Mouse (Mus musculus): Measurements from ENCODE around the gene Hpf1. TPM values are rescaled to one million over a fixed set of nuclear protein-coding genes. Genes with fewer than 3 reads are reported as not detected.
A peak's percentile ranks its signal among the peaks of the same experiment; 100 is the strongest.

Hpf1 gene
- polyA plus RNA-seq (2015; fragmentation: Nextera tagmentation; extraction: Ambion mirVana): 107 and 113 TPM in 2 replicates

DNA sequence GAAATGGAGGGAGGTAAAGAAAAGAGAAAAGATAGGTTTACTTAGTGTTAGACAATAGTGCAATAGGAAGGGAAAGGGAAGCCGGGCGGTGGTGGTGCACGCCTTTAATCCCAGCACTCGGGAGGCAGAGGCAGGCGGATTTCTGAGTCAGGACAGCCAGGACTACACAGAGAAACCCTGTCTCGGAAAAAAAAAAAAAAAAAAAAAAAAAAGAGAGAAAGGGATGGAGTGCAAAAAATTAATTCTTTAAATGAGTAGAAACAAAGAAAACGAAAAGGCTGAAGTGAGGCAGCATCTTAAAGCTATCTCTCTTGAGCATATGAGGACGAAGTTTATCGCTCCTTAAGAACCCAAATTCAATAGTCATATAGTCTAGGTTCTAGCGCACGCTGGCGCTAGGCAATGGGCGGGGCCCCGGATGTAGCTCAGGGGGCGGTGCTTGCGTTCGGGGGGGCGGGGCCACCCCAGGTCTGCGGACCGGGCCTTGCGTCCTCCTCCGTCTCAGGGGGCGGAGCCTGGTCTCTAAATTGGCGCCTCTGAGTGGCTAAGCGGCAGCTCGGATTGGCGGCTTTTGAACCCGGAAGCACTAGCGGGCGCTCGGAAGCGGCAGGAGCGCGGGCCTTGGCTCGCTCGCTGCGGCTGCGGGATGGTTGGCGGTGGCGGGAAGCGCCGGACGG is at the start of gene Hpf1:
Gene Hpf1, plus strand, starts transcription at position 576 of the 677 bp plus-strand sequence.
- H3K27me3 ChIP-seq: no peaks in the 10 kb centered on the region
- peaks cover 17% of the 10 kb centered on the region; the same call in 1 of the 2 replicates for H3K36me3 ChIP-seq
- peaks cover 17% of the 10 kb centered on the region for H3K4me1 ChIP-seq
- WGBS: 6% methylated on average over 43 of the region's 43 CpGs
- peak within 1 kb of the TSS; percentile 74 for H3K4me2 ChIP-seq
- peak within 1 kb of the TSS; percentile 64 for H3K27ac ChIP-seq
- H3K9me3 ChIP-seq (replicated peaks): no peaks in the 10 kb centered on the region
- H3K4me3 ChIP-seq (replicated peaks): peak within 1 kb of the TSS; percentile 87
- ATAC-seq (replicated peaks; ENCODE audit: low FRiP score): peak; percentile 99
- peak within 1 kb of the TSS; percentile 74 for H3K9ac ChIP-seq

DNA sequence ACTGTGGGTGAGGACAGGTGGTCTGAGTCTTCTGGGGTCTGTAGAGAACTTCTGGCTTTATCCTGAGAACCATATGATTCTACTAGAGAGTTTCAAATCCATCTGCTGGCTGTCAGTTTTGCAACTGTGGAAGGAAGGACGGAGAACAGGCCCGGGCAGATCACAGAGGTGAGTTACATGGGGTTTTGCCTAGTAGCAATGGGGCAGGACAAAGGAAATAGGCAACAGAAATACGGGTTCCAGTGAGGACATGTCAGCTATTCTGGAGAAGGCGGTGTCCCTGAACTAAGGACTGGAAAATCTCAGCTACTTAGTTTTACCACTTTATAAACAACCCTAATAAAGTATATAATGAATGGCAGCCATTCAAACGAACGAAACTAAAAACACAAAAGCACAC is 47.8 kb upstream of the Hpf1 start:
- Histone ChIP-seq H3K4me2 (no peak overlapping the region), H3K4me3 (replicated peaks) (no peak overlapping the region), H3K9me3 (replicated peaks) (no peaks in the 10 kb centered on the region), H3K27me3 (no peaks in the 10 kb centered on the region), H3K27ac (no peak overlapping the region), H3K36me3 (no peaks in the 10 kb centered on the region), H3K9ac (no peak overlapping the region), H3K4me1 (no peaks in the 10 kb centered on the region)
- WGBS: 75% methylated on average over 6 of the region's 6 CpGs
- ATAC-seq (replicated peaks; ENCODE audit: low FRiP score): no peak

DNA sequence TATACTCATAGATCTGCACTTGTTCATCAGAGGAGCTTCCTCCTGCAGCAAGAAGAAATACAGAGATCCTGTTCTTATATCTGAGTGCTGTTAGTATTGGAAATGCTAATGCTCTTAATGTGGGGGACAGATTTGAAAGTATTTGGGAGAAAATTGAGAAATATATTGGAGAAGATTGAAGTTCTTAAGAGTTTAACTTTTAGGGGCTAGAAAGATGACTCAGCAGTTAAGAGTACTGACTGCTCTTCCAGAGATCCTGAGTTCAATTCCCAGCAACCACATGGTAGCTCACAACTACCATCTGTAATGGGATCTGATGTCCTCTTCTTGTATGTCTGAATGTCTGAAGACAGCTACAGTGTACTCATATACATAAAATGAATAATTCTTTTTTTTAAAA is 32.7 kb upstream of the Hpf1 start:
- H3K4me1 ChIP-seq: no peaks in the 10 kb centered on the region
- no peak overlapping the region for H3K27ac ChIP-seq
- H3K9ac ChIP-seq: no peak overlapping the region
- H3K4me2 ChIP-seq: no peak overlapping the region
- no peak overlapping the region for H3K4me3 ChIP-seq (replicated peaks)
- no peaks in the 10 kb centered on the region for H3K36me3 ChIP-seq
- no peak for ATAC-seq (replicated peaks; ENCODE audit: low FRiP score)
- H3K9me3 ChIP-seq (replicated peaks): no peaks in the 10 kb centered on the region
- H3K27me3 ChIP-seq: no peaks in the 10 kb centered on the region

DNA sequence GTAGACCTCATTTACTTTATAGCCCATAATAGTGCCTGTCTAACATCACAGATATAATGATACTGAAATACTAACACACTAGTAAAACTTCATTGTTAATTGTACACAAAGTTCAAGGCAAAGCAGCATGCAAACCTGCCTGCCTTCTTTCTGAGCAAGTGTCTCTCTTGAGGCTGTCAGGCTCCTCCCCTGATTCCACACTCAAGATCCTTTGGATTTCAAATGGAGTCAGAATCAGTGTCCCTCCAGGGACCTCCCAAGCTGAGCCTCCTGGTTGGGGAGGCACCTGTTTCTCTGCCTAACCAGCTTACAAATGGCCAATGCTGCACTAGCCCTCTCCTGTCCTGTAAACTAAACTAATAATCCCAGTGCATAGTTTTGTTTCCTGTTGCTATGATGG is 32.1 kb upstream of the Hpf1 start:
- H3K4me3 ChIP-seq (replicated peaks): no peak overlapping the region
- no peak overlapping the region for H3K27ac ChIP-seq
- H3K4me2 ChIP-seq: no peak overlapping the region
- no peaks in the 10 kb centered on the region for H3K4me1 ChIP-seq
- no peaks in the 10 kb centered on the region for H3K9me3 ChIP-seq (replicated peaks)
- no peak overlapping the region for H3K9ac ChIP-seq
- ATAC-seq (replicated peaks; ENCODE audit: low FRiP score): no peak
- H3K27me3 ChIP-seq: no peaks in the 10 kb centered on the region
- no peaks in the 10 kb centered on the region for H3K36me3 ChIP-seq

DNA sequence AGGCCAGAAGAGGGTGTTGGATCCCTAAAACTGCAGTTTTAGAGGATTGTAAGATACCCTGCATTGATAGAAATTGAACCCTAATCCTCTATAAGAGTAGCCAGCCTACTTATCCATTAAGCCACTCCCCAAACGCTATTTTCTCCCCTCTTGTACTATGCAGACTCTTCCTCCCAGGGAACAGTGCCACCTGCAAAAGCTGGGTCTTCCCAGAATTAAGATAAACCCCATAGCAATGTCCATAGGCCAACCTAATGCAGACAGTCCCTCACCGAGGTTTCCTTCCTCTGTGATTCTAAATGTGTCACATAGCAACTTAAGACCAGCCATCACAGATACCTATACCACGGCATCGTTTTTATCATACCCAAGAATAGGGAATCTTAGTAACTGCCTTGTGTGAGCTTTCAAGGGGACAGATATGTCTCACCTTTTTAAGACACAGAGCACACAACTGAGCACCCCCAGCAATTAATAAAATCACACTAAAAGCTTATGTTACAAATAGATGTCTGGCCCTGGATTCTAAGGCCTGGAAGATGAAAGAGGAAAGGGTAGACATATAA is 31.2 kb upstream of the Hpf1 start:
- Histone ChIP-seq H3K27me3 (no peaks in the 10 kb centered on the region), H3K27ac (no peak overlapping the region), H3K4me1 (no peaks in the 10 kb centered on the region), H3K4me3 (replicated peaks) (no peak overlapping the region), H3K4me2 (no peak overlapping the region), H3K9me3 (replicated peaks) (no peaks in the 10 kb centered on the region), H3K9ac (no peak overlapping the region), H3K36me3 (no peaks in the 10 kb centered on the region)
- no peak for ATAC-seq (replicated peaks; ENCODE audit: low FRiP score)
- 73% methylated on average over 4 of the region's 4 CpGs for WGBS

DNA sequence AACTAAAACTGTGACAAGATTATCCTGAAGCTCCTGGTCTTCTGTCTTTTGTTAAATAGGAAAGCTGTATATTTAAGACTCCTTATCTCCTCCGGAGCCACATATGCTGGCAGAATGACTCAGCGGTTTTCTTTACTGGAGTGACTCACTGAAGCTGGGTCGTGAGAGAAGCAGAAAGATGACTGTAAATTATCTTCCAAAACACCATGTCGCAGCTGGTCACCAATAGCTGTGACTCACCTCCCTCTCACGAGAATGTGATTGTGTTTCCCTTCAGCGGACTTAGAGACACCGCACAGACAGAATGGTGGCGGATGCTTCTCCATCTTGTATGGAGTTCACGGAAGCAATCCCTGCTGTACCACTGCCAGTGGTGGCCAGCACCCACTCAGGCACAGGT is 30.6 kb upstream of the Hpf1 start:
- Histone ChIP-seq H3K27ac (no peak overlapping the region), H3K36me3 (no peaks in the 10 kb centered on the region), H3K4me3 (replicated peaks) (no peak overlapping the region), H3K9me3 (replicated peaks) (no peaks in the 10 kb centered on the region), H3K9ac (no peak overlapping the region), H3K4me2 (no peak overlapping the region), H3K27me3 (no peaks in the 10 kb centered on the region), H3K4me1 (no peaks in the 10 kb centered on the region)
- 0 out of 2 replicates have a peak, but pooled peaks have one; percentile 40 for ATAC-seq (replicated peaks; ENCODE audit: low FRiP score)
- WGBS: 70% methylated on average over 9 of the region's 9 CpGs

DNA sequence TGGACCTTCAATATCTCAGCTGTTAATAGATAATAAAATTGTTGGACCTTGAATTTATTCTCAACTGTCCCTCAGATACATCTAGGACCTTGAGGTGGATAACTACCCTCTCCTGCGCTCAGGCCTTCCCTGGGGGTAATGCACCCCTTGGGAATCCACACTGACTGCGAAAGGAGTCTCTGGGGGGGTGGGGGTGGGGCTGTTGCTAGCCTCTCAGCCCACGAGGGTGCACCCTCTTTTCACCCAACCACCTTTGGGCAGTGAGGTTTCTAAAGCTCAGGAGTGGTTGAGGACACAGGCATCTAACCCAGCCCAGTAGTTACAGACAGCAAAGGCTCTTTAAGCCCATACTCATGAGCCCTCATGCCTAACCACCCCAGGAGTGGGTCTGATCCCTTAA is 29.5 kb upstream of the Hpf1 start:
- Histone ChIP-seq H3K4me3 (replicated peaks) (no peak overlapping the region), H3K36me3 (no peaks in the 10 kb centered on the region), H3K4me1 (no peaks in the 10 kb centered on the region), H3K27me3 (no peaks in the 10 kb centered on the region), H3K9ac (no peak overlapping the region), H3K9me3 (replicated peaks) (no peaks in the 10 kb centered on the region), H3K4me2 (no peak overlapping the region), H3K27ac (no peak overlapping the region)
- 73% methylated on average over 3 of the region's 3 CpGs for WGBS
- no peak for ATAC-seq (replicated peaks; ENCODE audit: low FRiP score)

DNA sequence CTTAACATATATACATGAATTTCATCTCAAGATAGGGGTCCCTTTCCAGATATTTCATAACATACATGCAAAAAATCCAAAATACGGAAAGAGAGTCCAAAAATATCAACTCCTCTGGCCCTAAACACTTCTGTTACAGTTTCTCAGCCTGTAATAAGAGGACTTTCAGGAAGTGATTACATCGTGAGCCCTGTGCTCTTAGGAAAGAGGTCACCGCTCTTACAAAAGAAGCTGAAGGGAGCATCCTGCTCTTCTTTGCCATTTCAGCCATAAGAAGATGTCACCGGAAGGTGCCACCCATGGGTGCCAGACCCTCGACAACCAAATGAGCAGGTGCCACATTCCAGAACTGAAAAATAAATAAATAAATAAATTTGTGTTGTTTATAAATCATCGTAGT is 28.4 kb upstream of the Hpf1 start:
- Histone ChIP-seq H3K9ac (no peak overlapping the region), H3K4me1 (no peaks in the 10 kb centered on the region), H3K4me3 (replicated peaks) (no peak overlapping the region), H3K9me3 (replicated peaks) (no peaks in the 10 kb centered on the region), H3K27ac (no peak overlapping the region), H3K27me3 (no peaks in the 10 kb centered on the region), H3K36me3 (no peaks in the 10 kb centered on the region), H3K4me2 (no peak overlapping the region)
- ATAC-seq (replicated peaks; ENCODE audit: low FRiP score): no peak
- WGBS: 90% methylated on average over 6 of the region's 6 CpGs

DNA sequence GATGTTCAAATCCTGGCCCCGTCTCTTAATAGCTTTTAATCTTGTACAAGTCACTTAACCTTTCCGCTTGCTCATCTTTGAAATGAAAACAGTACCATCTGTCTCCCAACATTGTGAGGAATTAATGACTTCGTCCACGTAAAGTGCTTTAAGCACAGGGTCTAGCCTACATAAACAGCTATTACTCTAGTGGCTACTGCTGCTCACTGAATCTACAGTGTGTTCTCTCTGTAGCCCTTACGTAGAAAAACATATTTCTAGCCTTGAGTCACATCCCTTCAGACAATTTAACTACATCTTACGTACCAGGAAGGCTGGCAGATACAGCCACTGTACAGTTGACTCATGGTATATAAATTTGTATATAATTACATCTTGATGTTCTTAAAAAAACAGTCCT is 25.3 kb upstream of the Hpf1 start:
- no peak for ATAC-seq (replicated peaks; ENCODE audit: low FRiP score)
- H3K27me3 ChIP-seq: no peaks in the 10 kb centered on the region
- no peak overlapping the region for H3K9ac ChIP-seq
- 73% methylated on average over 6 of the region's 6 CpGs for WGBS
- no peaks in the 10 kb centered on the region for H3K36me3 ChIP-seq
- H3K4me1 ChIP-seq: peaks cover 8% of the 10 kb centered on the region; the same call in 1 of the 2 replicates
- H3K4me2 ChIP-seq: no peak overlapping the region
- H3K27ac ChIP-seq: no peak overlapping the region
- H3K4me3 ChIP-seq (replicated peaks): no peak overlapping the region
- no peaks in the 10 kb centered on the region for H3K9me3 ChIP-seq (replicated peaks)

DNA sequence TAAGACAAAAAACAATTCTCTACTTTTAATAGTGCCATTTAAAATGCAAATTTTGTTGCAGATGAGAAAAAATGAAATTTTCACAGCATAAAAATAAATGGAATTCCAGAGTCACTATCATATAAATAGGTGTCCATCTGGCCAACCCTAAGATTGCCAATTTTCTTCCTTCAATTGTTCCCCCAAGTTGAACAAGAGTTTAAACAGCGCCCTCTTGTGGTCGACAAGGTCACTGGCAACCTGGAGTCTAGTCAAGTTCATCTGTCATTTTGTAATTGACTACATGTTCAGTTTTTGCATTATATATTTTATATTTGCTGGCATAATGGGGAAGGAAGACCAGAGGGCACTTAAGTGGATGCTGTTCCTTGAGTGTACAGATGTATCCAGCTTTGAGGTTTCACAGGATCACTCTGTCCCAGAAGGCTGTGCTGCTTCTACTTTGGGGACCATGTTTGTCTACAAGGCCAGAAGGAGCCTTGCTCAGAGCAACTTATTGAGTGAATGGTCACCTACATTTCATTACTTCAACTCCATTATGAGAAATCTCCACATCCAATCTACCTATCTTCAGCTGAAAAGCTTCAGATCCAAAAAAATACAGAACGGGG is 24.6 kb upstream of the Hpf1 start:
- no peak for ATAC-seq (replicated peaks; ENCODE audit: low FRiP score)
- WGBS: 33% methylated on average over 3 of the region's 3 CpGs
- H3K4me2 ChIP-seq: no peak overlapping the region

DNA sequence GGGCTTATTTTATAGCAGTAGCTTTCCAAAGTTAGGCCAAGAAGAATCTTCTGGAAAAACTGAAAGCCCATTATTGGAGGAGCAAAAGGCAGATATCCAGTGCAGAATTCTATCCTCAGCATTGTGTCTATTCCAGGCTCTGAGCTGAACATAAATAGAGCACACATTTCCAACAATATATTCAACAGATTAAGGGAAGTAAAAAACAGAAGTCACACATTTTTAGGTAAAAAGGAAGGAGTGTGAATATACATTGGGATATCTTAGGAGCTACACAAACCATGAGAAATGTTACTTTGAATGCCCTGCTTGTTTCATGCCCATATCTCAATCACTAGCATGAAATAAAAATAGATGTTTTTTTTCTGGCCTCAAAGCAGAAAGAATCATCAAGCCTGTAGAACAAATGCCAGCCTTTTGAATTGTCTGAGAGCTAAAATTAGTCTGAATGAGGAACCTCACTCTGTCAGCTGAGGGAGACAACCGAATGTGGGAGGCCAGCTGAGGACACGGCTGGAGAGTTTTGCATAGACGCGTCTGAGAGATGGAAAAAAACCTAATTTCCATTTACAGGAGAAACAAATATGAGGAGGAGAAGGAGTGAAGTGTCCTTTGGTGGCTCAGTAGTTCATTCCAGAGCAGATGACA is 22.6 kb upstream of the Hpf1 start:
- ATAC-seq (replicated peaks; ENCODE audit: low FRiP score): no peak
- Histone ChIP-seq H3K27me3 (no peaks in the 10 kb centered on the region), H3K4me2 (no peak overlapping the region), H3K9me3 (replicated peaks) (no peaks in the 10 kb centered on the region), H3K4me3 (replicated peaks) (no peak overlapping the region), H3K36me3 (no peaks in the 10 kb centered on the region), H3K27ac (no peak overlapping the region), H3K9ac (no peak overlapping the region), H3K4me1 (peaks cover 9% of the 10 kb centered on the region; the same call in 1 of the 2 replicates)
- 56% methylated on average over 4 of the region's 4 CpGs for WGBS

More for the DNA sequence above, 24.6 kb upstream of the Hpf1 start:
- Histone ChIP-seq H3K4me3 (replicated peaks) (no peak overlapping the region), H3K9me3 (replicated peaks) (no peaks in the 10 kb centered on the region), H3K36me3 (no peaks in the 10 kb centered on the region), H3K4me1 (peaks cover 9% of the 10 kb centered on the region; the same call in 1 of the 2 replicates), H3K27me3 (no peaks in the 10 kb centered on the region), H3K9ac (no peak overlapping the region), H3K27ac (no peak overlapping the region)

DNA sequence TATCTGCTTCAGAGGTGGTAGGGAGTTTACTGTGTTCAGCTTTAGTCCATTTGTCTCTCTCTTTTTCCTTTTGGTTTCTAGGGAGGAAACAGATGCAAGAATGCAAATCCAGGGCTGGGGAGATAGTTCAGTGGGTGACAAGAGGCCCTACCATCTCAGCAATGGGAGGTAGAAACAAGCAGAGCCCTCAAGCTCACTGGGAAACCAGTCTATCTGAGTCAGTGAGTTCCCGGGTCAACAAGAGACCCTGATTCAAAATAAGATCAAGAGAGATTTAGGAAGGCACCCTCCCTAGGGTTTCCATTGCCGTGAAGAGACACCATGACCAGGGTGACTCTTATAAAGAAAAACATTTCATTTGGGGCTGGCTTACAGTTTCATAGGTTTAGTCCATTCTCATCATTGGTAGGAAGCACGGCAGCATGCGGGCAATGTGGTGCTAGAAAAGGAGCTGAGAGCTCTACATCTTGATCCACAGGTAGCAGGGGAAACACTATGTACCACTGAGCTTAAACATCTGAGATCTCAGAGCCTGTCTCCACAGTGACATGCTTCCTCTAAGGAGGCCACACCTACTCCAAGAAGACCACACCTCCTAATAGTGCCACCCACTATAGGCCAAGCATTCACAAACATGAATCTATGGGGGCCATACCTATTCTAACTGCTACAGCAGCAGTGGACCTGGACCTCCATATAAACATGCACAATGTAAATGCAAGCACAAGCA is 21.8 kb upstream of the Hpf1 start:
- WGBS: 84% methylated on average over 4 of the region's 4 CpGs

More for the DNA sequence above, 21.8 kb upstream of the Hpf1 start:
- H3K9me3 ChIP-seq (replicated peaks): no peaks in the 10 kb centered on the region
- no peak overlapping the region for H3K4me2 ChIP-seq
- H3K27me3 ChIP-seq: no peaks in the 10 kb centered on the region
- no peak overlapping the region for H3K4me3 ChIP-seq (replicated peaks)
- no peak overlapping the region for H3K27ac ChIP-seq
- H3K9ac ChIP-seq: no peak overlapping the region
- H3K36me3 ChIP-seq: no peaks in the 10 kb centered on the region
- no peak for ATAC-seq (replicated peaks; ENCODE audit: low FRiP score)
- peaks cover 9% of the 10 kb centered on the region; the same call in 1 of the 2 replicates for H3K4me1 ChIP-seq

Data from kidney, embryonic 15.5 days (tissue).